In genomic region chrX:160502048-160503041, GRCm38 (mm10) we compare ENCODE assay signal across 7 mouse cellular contexts. TPM values are rescaled to one million over a fixed set of nuclear protein-coding genes. Genes with fewer than 3 reads are reported as not detected.
A peak's percentile ranks its signal among the peaks of the same experiment; 100 is the strongest.
DNase-seq lines count a peak whose midpoint lies in the region; ATAC-seq lines count a peak whose summit lies in the region.

Gene Phka2, plus strand, starts transcription at chrX:160502166.

- peak within 1 kb of the TSS; percentile 75 for H3K27ac ChIP-seq in intestine, embryonic 16.5 days (ENCODE audit: low read length)
- H3K27ac ChIP-seq in midbrain, embryonic 11.5 days (ENCODE audit: low read depth, low read length) = peak within 1 kb of the TSS; percentile 51

- no peaks in the 10 kb centered on the region for H3K27me3 ChIP-seq in intestine, embryonic 16.5 days (replicated peaks; ENCODE audit: control insufficient read depth, insufficient read depth, low read length)
- H3K27me3 ChIP-seq in midbrain, embryonic 11.5 days (ENCODE audit: control insufficient read depth, insufficient read depth, low read length) = peaks cover 2% of the 10 kb centered on the region; the same call in 1 of the 2 replicates

- no peaks in the 10 kb centered on the region for H3K36me3 ChIP-seq in intestine, embryonic 16.5 days (ENCODE audit: control insufficient read depth, insufficient read depth, low read length)
- no peaks in the 10 kb centered on the region for H3K36me3 ChIP-seq in midbrain, embryonic 11.5 days (ENCODE audit: control insufficient read depth, insufficient read depth, low read length)

- H3K4me2 ChIP-seq in intestine, embryonic 16.5 days (ENCODE audit: low read depth, low read length) = peak within 1 kb of the TSS; percentile 55
- peak within 1 kb of the TSS; percentile 54 for H3K4me2 ChIP-seq in midbrain, embryonic 11.5 days

- WGBS in intestine, embryonic 16.5 days = 15% methylated on average over 58 of the region's 61 CpGs
- 16% methylated on average over 61 of the region's 61 CpGs for WGBS in midbrain, embryonic 11.5 days

- H3K4me1 ChIP-seq in intestine, embryonic 16.5 days (ENCODE audit: control insufficient read depth, insufficient read depth, low read length) = peaks cover 4% of the 10 kb centered on the region; the same call in 1 of the 2 replicates
- 0 out of 2 replicates have a peak, but pooled peaks cover 2% of the 10 kb centered on the region for H3K4me1 ChIP-seq in midbrain, embryonic 11.5 days (ENCODE audit: control insufficient read depth, insufficient read depth, low read length)

- peak within 1 kb of the TSS; percentile 72 for H3K9ac ChIP-seq in intestine, embryonic 16.5 days (ENCODE audit: low read depth, low read length)
- H3K9ac ChIP-seq in midbrain, embryonic 11.5 days (ENCODE audit: low read length) = peak within 1 kb of the TSS; percentile 67

- H3K9me3 ChIP-seq in intestine, embryonic 16.5 days (ENCODE audit: control insufficient read depth, low read length) = no peaks in the 10 kb centered on the region
- no peaks in the 10 kb centered on the region for H3K9me3 ChIP-seq in midbrain, embryonic 11.5 days (ENCODE audit: control insufficient read depth, low read length)

- peak; percentile 99 for ATAC-seq in intestine, embryonic 16.5 days
- peak; percentile 98 for ATAC-seq in midbrain, embryonic 11.5 days (ENCODE audit: low FRiP score)

- intact Hi-C loops in left cerebral cortex, postnatal 36 days (cut with DNase I) = no loop called here

- H3K4me3 ChIP-seq in intestine, embryonic 16.5 days (ENCODE audit: low read length) = peak within 1 kb of the TSS; percentile 68
- peak within 1 kb of the TSS; percentile 52 for H3K4me3 ChIP-seq in midbrain, embryonic 11.5 days (ENCODE audit: low read depth, low read length)

- DNase-seq in adrenal gland, adult 2 months = peak; percentile 91
- peak; percentile 69 for DNase-seq in embryo, embryonic 11.5 days (ENCODE audit: low read depth, low spot score)
- DNase-seq in gastrocnemius, postnatal 4 days (ENCODE audit: low spot score in 2 of 2) = peak; percentile 63 to 84
- DNase-seq in left cerebral cortex, postnatal 36 days (ENCODE audit: low spot score in 2 of 2) = peak; percentile 81 to 83
- peak; percentile 97 for DNase-seq in midbrain, embryonic 11.5 days (ENCODE audit: low spot score, missing footprints)
- peak; percentile 40 for DNase-seq in skeletal muscle tissue, adult 2 months (ENCODE audit: low read depth, low spot score)

RNA-seq across cellular contexts. Expression of gene Phka2, which starts in this region (rescaled TPM):
- 10 to 100 TPM; 25.9 to 30.3 TPM for total RNA-seq in adrenal gland, adult 2 months (2021)
- polyA plus RNA-seq in adrenal gland, adult 2 months (2012; rRNA removed) = 12.0 and 17.1 TPM in 2 replicates
- 10 to 100 TPM; 25.4 to 35.0 TPM for total RNA-seq in gastrocnemius, postnatal 4 days (2021)
- polyA plus RNA-seq in intestine, embryonic 16.5 days (2015; fragmentation: Nextera tagmentation; extraction: Ambion mirVana) = 10.6 and 11.9 TPM in 2 replicates
- total RNA-seq in left cerebral cortex, postnatal 36 days (2021) = 10 to 100 TPM; 24.9 to 44.0 TPM
- 19.6 and 20.7 TPM in 2 replicates for polyA plus RNA-seq in midbrain, embryonic 11.5 days (2014; fragmentation: Nextera tagmentation; extraction: Ambion mirVana)

Comparison
In these comparisons a context has a peak if more than half of its experiments do, and no peak if none do; other contexts are left out.
1. Peak in every context shown above with its lines: DNase-seq, ATAC-seq, H3K4me3 ChIP-seq and H3K27ac ChIP-seq.
2. DNase-seq: peak in every context shown above with its lines; median percentile 97 in midbrain, embryonic 11.5 days; 91 in adrenal gland, adult 2 months; 82 in left cerebral cortex, postnatal 36 days; 74 in gastrocnemius, postnatal 4 days; 69 in embryo, embryonic 11.5 days; 40 in skeletal muscle tissue, adult 2 months.